Mouse (Mus musculus) right cerebral cortex, postnatal 10 days (tissue): ENCODE results near the gene Cela2a.

Source experiments
- DNase-seq, 2 experiments: peaks; one replicate each; pipeline ENCODE4 v3.0.0; 2021; ENCODE audit warnings: low spot score in 2 of 2

The Cela2a gene

GRCm38 (mm10) chr4:141858501-141858900, 32.5 kb upstream of the Cela2a start:
- peak in 1 of 2 experiments; percentile 60 for DNase-seq

DNA sequence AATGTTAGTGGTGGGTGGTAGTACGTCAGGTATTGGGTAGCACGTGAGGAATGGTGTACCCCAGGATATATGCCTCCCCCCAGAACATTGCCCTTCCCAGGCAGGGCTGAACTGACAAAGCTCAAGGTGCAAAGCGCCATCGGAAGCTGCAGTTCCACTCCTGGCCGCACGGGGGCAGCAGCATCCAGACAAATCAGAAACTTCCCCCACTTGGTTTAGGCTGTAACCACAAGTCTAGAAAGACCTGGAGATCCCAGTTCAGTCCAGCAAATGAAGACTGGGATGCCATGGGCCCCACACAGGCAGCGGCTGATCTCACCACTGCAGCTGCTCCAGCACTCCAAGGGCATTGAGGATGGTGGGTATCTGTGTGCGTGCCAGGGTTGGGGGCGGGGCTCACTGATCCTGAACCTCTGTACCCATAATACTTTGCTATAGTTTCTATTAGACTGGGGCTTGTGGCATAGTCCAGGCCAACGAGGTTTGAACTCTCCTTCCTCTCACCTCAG, 31.5 kb upstream of the Cela2a start:
- peak; percentile 85 to 90 for DNase-seq

DNA sequence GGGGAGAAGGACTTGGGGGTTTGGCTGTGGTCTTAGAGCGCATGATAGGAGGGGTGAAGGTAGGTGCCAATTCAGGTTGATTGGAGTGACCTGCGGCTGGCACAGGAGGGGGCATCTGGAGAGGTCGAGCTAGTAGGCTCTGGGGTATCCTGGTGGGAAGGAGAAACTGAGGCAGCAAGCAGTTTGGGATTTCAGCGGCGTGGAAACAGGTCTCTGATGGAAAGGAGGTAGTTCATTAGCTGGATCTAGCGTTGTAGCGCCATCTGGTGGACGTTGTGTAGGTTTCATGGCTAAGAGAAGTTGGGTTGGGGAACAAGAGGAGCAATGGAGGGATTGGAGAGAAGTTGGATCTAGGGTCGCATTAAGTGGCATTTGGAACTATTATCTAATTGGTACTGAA, 27.5 kb upstream of the Cela2a start:
- peak; percentile 56 to 82 for DNase-seq

DNA sequence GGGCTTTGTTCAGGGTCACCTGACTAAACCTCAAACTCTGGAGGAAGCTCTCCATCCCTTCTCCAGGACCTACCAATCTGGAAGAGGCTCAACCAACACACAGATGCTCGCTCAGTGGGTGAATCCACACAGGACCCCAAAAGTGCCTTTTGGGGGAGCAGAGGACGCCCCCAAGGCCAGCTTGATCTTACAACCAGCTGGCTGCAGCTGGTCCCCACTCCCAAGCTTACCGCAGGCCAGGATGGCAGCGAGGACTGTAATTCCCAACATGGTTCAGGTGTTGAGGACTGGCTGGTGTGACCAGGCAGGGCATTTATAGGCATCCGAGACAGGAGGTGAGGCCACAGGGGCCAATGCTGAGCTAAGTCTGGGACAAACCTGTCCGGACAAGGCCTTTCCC, 20.0 kb upstream of the Cela2a start, which contains the start of gene Ctrc:
Ctrc (minus strand) TSS at position 361 of the 400 bp plus-strand sequence.
- no peak for DNase-seq

GRCm38 (mm10) chr4:141834536-141835095, 8.7 kb upstream of the Cela2a start:
- DNase-seq, result no peak

GRCm38 (mm10) chr4:141833911-141834310, 8.0 kb upstream of the Cela2a start:
- DNase-seq, result no peak

DNA sequence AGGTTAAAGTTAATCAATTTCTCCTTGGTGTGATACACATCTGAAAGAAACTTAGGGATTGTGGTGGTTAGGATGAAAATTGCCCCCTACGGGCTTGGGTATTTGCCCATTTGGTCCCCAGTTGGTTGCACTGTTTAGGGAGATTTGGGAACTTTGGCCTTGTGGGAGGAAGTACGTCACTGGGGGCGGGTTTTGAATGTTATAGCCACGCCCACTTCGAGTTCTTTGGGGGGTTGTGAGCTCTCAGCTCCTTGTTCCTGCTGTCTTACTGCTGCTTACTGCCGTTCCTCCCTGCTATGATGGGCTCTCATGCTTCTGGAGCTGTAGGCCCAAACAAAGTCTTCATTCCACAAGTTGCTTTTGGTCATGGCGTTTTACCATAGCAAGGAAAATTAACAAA, 5.4 kb upstream of the Cela2a start:
- no peak for DNase-seq

DNA sequence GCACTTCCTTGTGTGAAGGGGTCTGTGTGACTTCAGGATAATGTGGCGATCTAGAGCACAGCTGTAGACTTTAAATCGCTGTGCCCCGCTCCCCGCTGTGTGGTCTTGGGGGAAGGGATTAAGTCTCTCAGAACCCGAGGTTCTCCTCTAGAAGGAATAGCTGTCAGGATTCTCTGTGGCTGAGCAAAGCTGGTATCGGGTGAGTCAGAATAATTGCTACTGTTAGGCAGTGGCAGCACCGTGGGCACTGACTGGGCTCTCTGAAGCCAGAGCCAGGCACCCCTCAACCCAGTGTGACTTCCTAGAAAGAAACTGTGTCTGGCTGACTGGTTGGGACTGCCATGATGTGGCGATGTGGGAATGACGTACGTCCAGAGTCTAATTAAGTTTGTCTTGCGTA, 4.4 kb upstream of the Cela2a start:
- no peak for DNase-seq

DNA sequence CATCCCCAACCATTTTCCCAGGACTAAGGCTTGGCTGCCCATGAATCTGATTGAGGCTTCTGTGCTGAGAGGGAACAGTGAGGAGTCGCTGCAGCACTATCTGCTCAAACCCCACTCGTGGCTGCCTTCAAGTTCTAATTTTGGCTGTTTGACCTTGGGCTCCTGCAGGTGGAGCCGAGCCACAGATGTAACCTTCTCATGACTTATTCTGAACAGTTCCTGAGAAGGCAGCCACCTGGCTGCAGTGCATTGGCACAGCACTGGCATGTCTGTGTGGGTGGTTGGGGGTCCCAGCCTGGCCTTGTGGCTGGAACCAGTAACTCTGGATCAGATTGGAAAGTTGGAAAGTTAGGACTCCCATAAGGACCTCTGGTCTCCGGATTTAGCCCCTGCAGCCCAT, 2.2 kb upstream of the Cela2a start:
- no peak for DNase-seq

DNA sequence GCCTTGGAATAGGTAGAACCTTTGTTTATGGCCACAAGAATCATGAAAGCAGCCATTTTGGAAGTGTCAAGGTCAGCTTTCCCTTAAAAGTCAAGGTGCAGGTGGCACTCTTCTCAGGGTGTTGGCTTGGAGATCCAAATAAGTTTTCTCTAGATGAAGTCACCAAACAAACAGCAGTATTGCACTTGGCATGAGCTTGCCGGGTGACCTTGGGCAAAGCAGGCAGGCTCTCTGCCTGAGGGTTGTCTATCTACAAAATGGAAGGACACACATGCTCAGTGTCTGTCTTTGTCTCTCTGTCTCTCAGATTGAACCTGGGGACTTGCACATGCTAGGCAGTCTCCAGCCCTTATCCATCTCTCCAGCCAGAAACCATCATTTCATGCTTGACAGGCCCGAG, 1.4 kb upstream of the Cela2a start:
- DNase-seq, result no peak

DNA sequence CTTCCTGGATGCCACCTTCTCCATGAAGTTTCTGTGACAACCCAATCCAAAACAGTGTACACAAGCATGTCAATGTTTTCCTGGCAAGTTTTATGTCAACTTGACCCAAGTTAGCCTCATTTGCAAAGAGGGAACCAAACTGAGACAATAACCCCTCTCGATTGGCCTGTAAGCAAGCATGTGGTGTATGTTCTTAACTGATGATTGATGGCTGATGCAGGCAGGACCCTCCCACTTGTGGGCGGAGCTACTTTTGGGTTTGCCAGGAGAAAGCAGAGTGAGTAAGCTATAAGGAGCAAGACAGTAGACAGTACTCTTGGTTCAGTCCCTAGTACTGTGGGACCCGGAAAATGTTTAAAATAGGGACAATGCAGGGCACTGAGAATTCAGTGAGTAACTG, 3.0 kb downstream of the Cela2a start:
- DNase-seq, result no peak

- DNase-seq, result no peak
These were observed 3.9 kb downstream of the Cela2a start for GRCm38 (mm10) chr4:141822089-141822488.

- DNase-seq, result no peak
These were observed 4.8 kb downstream of the Cela2a start for GRCm38 (mm10) chr4:141821178-141821577.

- no peak for DNase-seq
These were observed 6.6 kb downstream of the Cela2a start for GRCm38 (mm10) chr4:141819316-141819715.

GRCm38 (mm10) chr4:141818861-141819260, 7.1 kb downstream of the Cela2a start:
- no peak for DNase-seq

GRCm38 (mm10) chr4:141817706-141818105, 8.3 kb downstream of the Cela2a start:
- no peak for DNase-seq

DNA sequence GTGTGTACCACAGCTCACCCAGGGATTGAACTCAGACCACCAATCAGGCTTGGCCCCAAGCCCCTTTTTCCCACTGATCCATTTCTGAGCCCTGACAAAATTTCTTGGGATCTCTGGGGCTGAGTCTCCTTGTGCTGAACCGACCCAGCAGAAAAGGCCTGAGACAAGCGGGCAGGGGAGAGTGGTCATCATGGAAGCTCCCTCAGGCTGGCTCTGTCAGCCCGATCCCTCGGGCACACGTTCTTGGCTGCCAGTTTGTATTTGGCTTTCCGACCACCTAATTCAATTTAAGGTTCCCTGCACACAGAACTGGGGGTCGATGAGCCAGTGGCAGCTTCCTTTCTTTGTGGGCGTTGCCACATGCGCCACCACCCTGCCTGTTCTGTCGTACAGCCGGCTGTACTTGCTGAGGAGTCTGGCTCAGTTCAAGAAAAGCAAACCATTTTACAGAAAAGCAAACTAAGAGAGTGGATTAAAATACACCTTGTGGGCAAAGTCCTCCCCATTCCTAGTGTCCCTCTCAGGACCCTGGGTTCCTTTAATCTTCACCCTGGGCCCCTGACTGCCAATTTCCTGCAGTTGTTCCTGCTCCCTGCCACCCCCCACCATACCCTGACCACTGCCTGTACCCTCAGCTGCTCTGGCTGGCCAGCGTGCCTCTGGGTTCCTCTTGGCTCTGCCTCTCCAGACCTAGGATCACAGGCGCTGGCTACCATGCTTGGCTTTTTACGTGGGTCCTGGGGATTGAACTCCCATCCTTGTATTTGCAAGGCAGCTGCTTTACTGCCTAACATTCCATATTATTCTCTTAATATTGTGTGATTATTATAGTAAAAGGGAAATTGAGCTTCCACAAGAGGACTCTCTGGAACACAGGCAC, 8.9 kb downstream of the Cela2a start:
- DNase-seq, result no peak

GRCm38 (mm10) chr4:141816267-141816666, 9.7 kb downstream of the Cela2a start:
- DNase-seq, result no peak

- DNase-seq, result peak in 1 of 2 experiments; percentile 11
These were observed 14.6 kb downstream of the Cela2a start for GRCm38 (mm10) chr4:141811375-141811774.

DNA sequence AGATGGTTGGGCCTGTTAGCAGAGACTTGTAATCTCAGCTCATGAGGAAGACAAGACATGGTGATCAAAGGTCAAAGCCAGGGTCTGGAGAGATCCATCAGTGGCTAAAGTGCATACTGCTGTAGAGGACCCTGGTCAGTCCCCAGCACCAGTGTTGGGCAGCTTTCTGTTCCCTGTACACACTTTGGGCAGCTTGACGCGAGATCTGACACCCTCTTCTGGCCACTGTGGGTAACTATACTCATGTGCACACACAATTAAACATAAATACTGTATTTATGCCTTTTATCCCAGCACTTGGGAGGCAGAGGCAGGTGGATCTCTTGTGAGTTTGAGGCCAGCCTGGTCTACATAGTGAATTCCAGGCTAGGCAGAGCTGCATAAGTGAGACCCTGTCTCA, 15.0 kb downstream of the Cela2a start:
- peak in 1 of 2 experiments; percentile 10 for DNase-seq

GRCm38 (mm10) chr4:141809850-141810464, 16.0 kb downstream of the Cela2a start:
- DNase-seq, result peak in 1 of 2 experiments; percentile 45

- no peak for DNase-seq
These were observed 20.1 kb downstream of the Cela2a start for GRCm38 (mm10) chr4:141805886-141806285.

DNA sequence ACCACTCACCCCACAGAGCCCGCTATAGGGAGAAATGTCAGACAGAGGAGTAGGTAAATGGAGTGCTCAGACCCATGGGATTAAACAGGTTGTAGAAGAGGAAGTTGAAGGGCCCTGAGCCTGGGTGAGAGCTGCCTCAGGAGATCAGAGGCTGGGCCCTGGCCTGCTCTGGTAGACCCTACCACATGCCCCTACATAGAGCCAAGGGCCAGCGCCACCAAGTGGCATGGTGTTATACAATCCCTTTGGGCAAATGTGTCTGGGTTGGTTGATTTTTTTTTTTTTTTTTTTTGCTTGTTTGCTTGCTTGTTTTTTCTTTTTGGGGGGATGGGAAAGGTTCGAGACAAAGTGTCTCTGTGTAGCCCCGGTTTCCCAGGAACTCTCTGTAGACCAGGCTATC, 21.9 kb downstream of the Cela2a start:
- DNase-seq, result no peak
